Mouse (Mus musculus): Measurements from ENCODE around the gene Wdr49.

DNA sequence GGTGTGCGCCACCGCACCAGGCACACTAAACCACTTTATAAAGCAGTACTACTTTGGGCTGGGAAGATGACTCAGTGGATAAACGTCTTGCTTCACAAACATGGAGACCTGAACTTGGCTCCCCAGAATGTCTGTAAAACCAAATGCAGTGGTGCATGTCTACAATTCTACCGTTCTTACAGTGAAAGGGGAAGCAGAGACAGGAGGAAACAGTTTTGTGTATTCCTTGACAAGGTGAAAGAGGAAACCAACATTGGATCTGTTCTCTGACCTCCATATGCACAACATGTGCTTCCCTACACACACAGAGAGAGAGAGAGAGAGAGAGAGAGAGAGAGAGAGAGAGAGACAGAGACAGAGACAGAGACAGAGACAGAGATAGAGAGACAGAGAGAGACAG lies 204.5 kb downstream of the Wdr49 start:
- no peak for TF ChIP-seq ELF1 (IDR thresholded peaks at IDR 0.05; ENCODE audit: low read depth, low read length)
- TF ChIP-seq CTCF (conservative IDR thresholded peaks at IDR 0.05 in 1 of 2, IDR thresholded peaks at IDR 0.05 in 1 of 2; ENCODE audit: low read depth in 2 of 2, low read length in 2 of 2) = no peak
- no peak for TF ChIP-seq HCFC1 (IDR thresholded peaks at IDR 0.05; ENCODE audit: low read depth, low read length)
- no peak for TF ChIP-seq POLR2A (IDR thresholded peaks at IDR 0.05; ENCODE audit: low read depth, low read length)
- TF ChIP-seq MAX (IDR thresholded peaks at IDR 0.05; ENCODE audit: low read length) = no peak
- TF ChIP-seq USF2 (conservative IDR thresholded peaks at IDR 0.05; ENCODE audit: low read depth, low read length) = no peak
- TF ChIP-seq MAFK (IDR thresholded peaks at IDR 0.05; ENCODE audit: insufficient replicate concordance, low read length) = no peak
